In the genomic region with DNA sequence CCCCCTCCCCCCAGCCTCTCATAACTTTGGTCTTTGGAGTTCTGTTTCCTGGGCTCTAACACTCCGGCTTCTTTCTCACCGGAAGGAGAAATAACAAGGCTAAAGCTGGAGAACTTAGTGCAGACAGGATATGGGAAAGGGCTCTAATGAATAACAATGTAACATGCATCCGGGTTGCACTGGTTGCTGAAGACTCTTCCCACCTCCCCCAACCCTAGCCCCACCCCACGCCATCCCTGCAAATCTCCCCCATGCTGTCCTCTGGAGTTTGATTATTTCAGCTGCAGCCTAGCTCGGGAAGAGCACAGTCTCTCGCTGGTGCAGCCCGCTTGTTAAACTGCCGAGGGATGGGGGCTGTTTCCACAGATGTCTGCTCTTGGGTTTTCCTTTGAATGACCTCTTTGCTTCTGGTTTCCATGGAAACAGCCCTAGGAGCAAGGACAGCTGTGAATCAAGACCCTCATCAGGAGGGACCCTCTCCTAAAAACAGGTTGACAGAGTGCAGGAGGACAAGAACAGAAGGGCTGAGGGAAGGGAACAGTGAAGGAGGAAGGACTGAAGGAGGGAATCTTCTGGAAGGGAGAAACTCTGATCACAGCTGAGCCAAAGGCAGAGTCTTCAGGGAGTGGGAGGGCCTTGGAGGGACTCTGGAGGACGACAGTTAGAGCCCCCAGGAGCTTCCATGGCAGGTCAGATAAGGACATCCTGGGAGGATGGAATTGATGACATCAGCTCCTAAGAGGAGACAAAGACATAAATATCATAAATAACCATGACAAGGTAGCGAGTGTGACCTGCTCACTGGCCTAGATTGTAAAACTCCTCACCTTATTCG, we compare ENCODE assay signal across 10 mouse cellular contexts. TPM values are rescaled to one million over a fixed set of nuclear protein-coding genes. Genes with fewer than 3 reads are reported as not detected.
DNase-seq lines count a peak whose midpoint lies in the region; ATAC-seq lines count a peak whose summit lies in the region.
"Had no signal": no experiment of that assay in that cellular context is flagged by ENCODE, and none has a peak within 500 bp of the region (broad histone marks: within the 10 kb centered on the region; RNA-seq: fewer than 3 reads in every experiment).

No protein-coding gene starts in this region.

- no peaks in the 10 kb centered on the region for H3K36me3 ChIP-seq in kidney, embryonic 15.5 days
- no peaks in the 10 kb centered on the region for H3K36me3 ChIP-seq in embryonic facial prominence, embryonic 15.5 days
- H3K36me3 ChIP-seq in limb, embryonic 12.5 days = no peaks in the 10 kb centered on the region
- no peaks in the 10 kb centered on the region for H3K36me3 ChIP-seq in neural tube, embryonic 13.5 days
- H3K36me3 ChIP-seq: G1E had no signal

- H3K4me2 ChIP-seq in kidney, embryonic 15.5 days = peak overlapping the region; percentile 43
- H3K4me2 ChIP-seq in embryonic facial prominence, embryonic 15.5 days (replicated peaks) = peak overlapping the region; percentile 24; the same call in 1 of the 2 replicates
- H3K4me2 ChIP-seq in limb, embryonic 12.5 days = peak overlapping the region; percentile 48
- H3K4me2 ChIP-seq in neural tube, embryonic 13.5 days = peak overlapping the region; percentile 39

- H3K9ac ChIP-seq in kidney, embryonic 15.5 days = no peak overlapping the region
- H3K9ac ChIP-seq in embryonic facial prominence, embryonic 15.5 days = no peak overlapping the region
- H3K9ac ChIP-seq in limb, embryonic 12.5 days (replicated peaks) = no peak overlapping the region
- peak overlapping the region; percentile 43 for H3K9ac ChIP-seq in neural tube, embryonic 13.5 days

- H3K27me3 ChIP-seq in kidney, embryonic 15.5 days = no peaks in the 10 kb centered on the region
- no peaks in the 10 kb centered on the region for H3K27me3 ChIP-seq in embryonic facial prominence, embryonic 15.5 days
- H3K27me3 ChIP-seq in limb, embryonic 12.5 days = no peaks in the 10 kb centered on the region
- H3K27me3 ChIP-seq in neural tube, embryonic 13.5 days = 0 out of 2 replicates have a peak, but pooled peaks cover 6% of the 10 kb centered on the region

- no peaks in the 10 kb centered on the region for H3K9me3 ChIP-seq in kidney, embryonic 15.5 days (replicated peaks)
- H3K9me3 ChIP-seq in embryonic facial prominence, embryonic 15.5 days (replicated peaks) = no peaks in the 10 kb centered on the region
- H3K9me3 ChIP-seq in limb, embryonic 12.5 days = no peaks in the 10 kb centered on the region
- H3K9me3 ChIP-seq in neural tube, embryonic 13.5 days = no peaks in the 10 kb centered on the region
- H3K9me3 ChIP-seq: G1E had no signal

- no peak for DNase-seq in kidney, adult 11 months
- DNase-seq in testis, postnatal 10 days (ENCODE audit: low spot score) = no peak
- DNase-seq in layer of hippocampus, postnatal 36 days = no peak
- no peak for DNase-seq in B cell, adult 2 months

- H3K27ac ChIP-seq in kidney, embryonic 15.5 days = peak overlapping the region; percentile 90
- H3K27ac ChIP-seq in embryonic facial prominence, embryonic 15.5 days (replicated peaks) = no peak overlapping the region
- H3K27ac ChIP-seq in limb, embryonic 12.5 days = peak overlapping the region; percentile 37; the same call in 1 of the 2 replicates
- H3K27ac ChIP-seq in neural tube, embryonic 13.5 days (replicated peaks) = peak overlapping the region; percentile 69

- peak; percentile 74 for ATAC-seq in kidney, embryonic 15.5 days (replicated peaks; ENCODE audit: low FRiP score)
- ATAC-seq in embryonic facial prominence, embryonic 15.5 days (ENCODE audit: insufficient number of reproducible peaks, low FRiP score, low TSS enrichment, low read depth) = no peak
- no peak for ATAC-seq in limb, embryonic 12.5 days (ENCODE audit: insufficient number of reproducible peaks, insufficient read depth, low FRiP score, low TSS enrichment, low read depth)
- ATAC-seq in neural tube, embryonic 13.5 days (ENCODE audit: low read depth) = peak; percentile 48; the same call in 1 of the 2 replicates

- WGBS in kidney, embryonic 15.5 days = 5% methylated on average over 11 of the region's 11 CpGs
- WGBS in embryonic facial prominence, embryonic 15.5 days = 23% methylated on average over 11 of the region's 11 CpGs
- WGBS in limb, embryonic 12.5 days = 8% methylated on average over 11 of the region's 11 CpGs
- WGBS in neural tube, embryonic 13.5 days = under 1% methylated on average over 11 of the region's 11 CpGs

- H3K4me1 ChIP-seq in kidney, embryonic 15.5 days = peaks cover 49% of the 10 kb centered on the region
- H3K4me1 ChIP-seq in embryonic facial prominence, embryonic 15.5 days = peaks cover 15% of the 10 kb centered on the region
- H3K4me1 ChIP-seq in limb, embryonic 12.5 days (replicated peaks) = peaks cover 18% of the 10 kb centered on the region
- peaks cover 43% of the 10 kb centered on the region for H3K4me1 ChIP-seq in neural tube, embryonic 13.5 days (replicated peaks)

- peak overlapping the region; percentile 3; the same call in 1 of the 2 replicates for H3K4me3 ChIP-seq in kidney, embryonic 15.5 days (replicated peaks)
- no peak overlapping the region for H3K4me3 ChIP-seq in embryonic facial prominence, embryonic 15.5 days (replicated peaks)
- no peak overlapping the region for H3K4me3 ChIP-seq in limb, embryonic 12.5 days (replicated peaks)
- H3K4me3 ChIP-seq in neural tube, embryonic 13.5 days = no peak overlapping the region

RNA-seq across cellular contexts. Expression of a gene that starts 5.6 kb away (rescaled TPM):
- polyA plus RNA-seq in kidney, embryonic 15.5 days (2015; fragmentation: Nextera tagmentation; extraction: Ambion mirVana) = 1.5 and 1.8 TPM in 2 replicates
- 0.45 and 1.2 TPM in 2 replicates for polyA plus RNA-seq in embryonic facial prominence, embryonic 15.5 days (2015; fragmentation: Nextera tagmentation; extraction: Ambion mirVana)
- polyA plus RNA-seq in limb, embryonic 12.5 days (2016; fragmentation: Nextera tagmentation; extraction: Ambion mirVana) = 0.17 TPM in 1 of 2 replicates, not detected in the other
- 2.7 and 3.5 TPM in 2 replicates for polyA plus RNA-seq in neural tube, embryonic 13.5 days (2015; fragmentation: Nextera tagmentation; extraction: Ambion mirVana)
- total RNA-seq in layer of hippocampus, postnatal 36 days (2021) = 1 to 10 TPM; 3.0 to 3.4 TPM
- total RNA-seq: liver, adult 2 months had no signal
- polyA plus RNA-seq: G1E; liver, adult 2 months had no signal

RNA-seq across cellular contexts. Expression of a gene that starts 27.0 kb away (rescaled TPM):
- 0.04 TPM in 1 of 2 replicates, not detected in the other for polyA plus RNA-seq in kidney, embryonic 15.5 days (2015; fragmentation: Nextera tagmentation; extraction: Ambion mirVana)
- polyA plus RNA-seq in embryonic facial prominence, embryonic 15.5 days (2015; fragmentation: Nextera tagmentation; extraction: Ambion mirVana) = 0.19 and 0.26 TPM in 2 replicates
- polyA plus RNA-seq in limb, embryonic 12.5 days (2016; fragmentation: Nextera tagmentation; extraction: Ambion mirVana) = not detected in 2 replicates
- polyA plus RNA-seq in neural tube, embryonic 13.5 days (2015; fragmentation: Nextera tagmentation; extraction: Ambion mirVana) = 0.12 TPM in 1 of 2 replicates, not detected in the other
- not detected for total RNA-seq in layer of hippocampus, postnatal 36 days (2021)

RNA-seq across cellular contexts. Expression of a gene that starts 39.8 kb away (rescaled TPM):
- 220 and 231 TPM in 2 replicates for polyA plus RNA-seq in kidney, embryonic 15.5 days (2015; fragmentation: Nextera tagmentation; extraction: Ambion mirVana)
- polyA plus RNA-seq in embryonic facial prominence, embryonic 15.5 days (2015; fragmentation: Nextera tagmentation; extraction: Ambion mirVana) = 283 and 290 TPM in 2 replicates
- polyA plus RNA-seq in limb, embryonic 12.5 days (2016; fragmentation: Nextera tagmentation; extraction: Ambion mirVana) = 214 TPM in 2 replicates
- polyA plus RNA-seq in neural tube, embryonic 13.5 days (2015; fragmentation: Nextera tagmentation; extraction: Ambion mirVana) = 148 and 155 TPM in 2 replicates
- 100 to 1,000 TPM; 719 to 827 TPM for total RNA-seq in layer of hippocampus, postnatal 36 days (2021)

Comparison
In these comparisons a context has a peak if more than half of its experiments do, and no peak if none do; other contexts are left out.
1. ATAC-seq: peak in kidney, embryonic 15.5 days (single experiment) and neural tube, embryonic 13.5 days (single experiment); none in embryonic facial prominence, embryonic 15.5 days (single experiment) and limb, embryonic 12.5 days (single experiment).
2. Peak in every context shown above with its lines, with median percentiles within 50 percentile points of each other: H3K4me2 ChIP-seq.